Mouse (Mus musculus) c-Kit-negative CD71-positive TER-119-positive erythroid progenitor cells, embryonic 14.5 days (primary cell): ENCODE measurements at regions not wholly inside any gene's neighbourhood (a gene's known extent, or its start where the extent isn't known, plus 50 kb on each side); places are given as distances from the start of the nearest gene placed in this dataset.
"Not testable (repeated sequence)": the region's sequence is repeated elsewhere in the genome, so short reads cannot be mapped to it uniquely, and the experiment has no call there.

ENCODE experiments used
- DNase-seq: peaks from one replicate; pipeline ENCODE4 v3.0.0-alpha.2; 2013; ENCODE audit warnings: low read depth, low spot score

GRCm38 (mm10) chr13:107596183-107596582 is 448.1 kb upstream of the Smim15 start:
- DNase-seq: no peak

- DNase-seq: no peak
Measured at GRCm38 (mm10) chr13:107588399-107589002, 455.7 kb upstream of the Smim15 start.

GRCm38 (mm10) chr13:107587678-107588077 is 456.6 kb upstream of the Smim15 start:
- DNase-seq: no peak

GRCm38 (mm10) chr13:107585936-107586335 is 458.3 kb upstream of the Smim15 start:
- DNase-seq: no peak

- no peak for DNase-seq
Measured at GRCm38 (mm10) chr13:107585353-107585752, 458.9 kb upstream of the Smim15 start.

GRCm38 (mm10) chr13:107578968-107579367 is 465.3 kb upstream of the Smim15 start:
- DNase-seq: no peak

- no peak for DNase-seq
Measured at GRCm38 (mm10) chr13:107577809-107578208, 466.4 kb upstream of the Smim15 start.

- DNase-seq: no peak
Measured at GRCm38 (mm10) chr13:107577272-107577671, 467.0 kb upstream of the Smim15 start.

- no peak for DNase-seq
Measured at GRCm38 (mm10) chr13:107576701-107577100, 467.5 kb upstream of the Smim15 start.

- no peak for DNase-seq
Measured at GRCm38 (mm10) chr13:107575025-107575424, 469.2 kb upstream of the Smim15 start.

- no peak for DNase-seq
Measured at GRCm38 (mm10) chr13:107573499-107574355, 470.5 kb upstream of the Smim15 start.

GRCm38 (mm10) chr13:107571539-107571938 is 472.7 kb upstream of the Smim15 start:
- no peak for DNase-seq

GRCm38 (mm10) chr13:107569477-107569876 is 474.8 kb upstream of the Smim15 start:
- DNase-seq: no peak

GRCm38 (mm10) chr13:107568701-107569121 is 475.5 kb upstream of the Smim15 start:
- DNase-seq: no peak

- DNase-seq: no peak
Measured at GRCm38 (mm10) chr13:107562463-107562862, 481.8 kb upstream of the Smim15 start.

GRCm38 (mm10) chr13:107561529-107561928 is 482.7 kb upstream of the Smim15 start:
- DNase-seq: no peak

GRCm38 (mm10) chr13:107555958-107556357 is 488.3 kb upstream of the Smim15 start:
- DNase-seq: no peak

- no peak for DNase-seq
Measured at GRCm38 (mm10) chr13:107554091-107554490, 490.2 kb upstream of the Smim15 start.

GRCm38 (mm10) chr13:107552165-107552564 is 492.1 kb upstream of the Smim15 start:
- DNase-seq: no peak

GRCm38 (mm10) chr13:107549995-107550394 is 494.3 kb upstream of the Smim15 start:
- DNase-seq: not testable (repeated sequence)

GRCm38 (mm10) chr13:107547073-107547472 is 497.2 kb upstream of the Smim15 start:
- no peak for DNase-seq

GRCm38 (mm10) chr13:107546181-107546900 is 497.9 kb upstream of the Smim15 start:
- DNase-seq: no peak
